Mouse (Mus musculus) left cerebral cortex, adult 2 months (tissue): ENCODE measurements around the gene Ifnar1. TPM values are rescaled to one million over a fixed set of nuclear protein-coding genes. Genes with fewer than 3 reads are reported as not detected.

Experiments
- DNase-seq, 2 experiments: peaks; one replicate each; pipeline ENCODE4 v3.0.0; 2021 to 2022; ENCODE audit warnings: low spot score in 2 of 2, mixed read lengths in 1 of 2; ENCODE audit errors: extremely low spot score in 1 of 2
- H3K27ac ChIP-seq: fragments of 200-600 bp; 2 replicates; pipeline ENCODE4 v1.8.1; 2022
- H3K4me3 ChIP-seq: fragments of 200-600 bp; 2 replicates; pipeline ENCODE4 v1.8.1; 2022
- CTCF ChIP-seq: fragments of 200-600 bp; IDR thresholded peaks from 2 replicates; pipeline ENCODE4 v1.8.1; 2022; ENCODE audit warnings: antibody characterized with exemption, mild to moderate bottlenecking, moderate library complexity
- intact Hi-C: fragments of 180-260 bp; cut with DNase I; formaldehyde crosslinking; loops from one replicate; pipeline ENCODE4 v1.15.1; 2025
- total RNA-seq, 2 experiments: library from RNA; stranded (reverse); gene quantifications; 2 replicates each; pipeline ENCODE4 v1.2.3; 2021

Ifnar1 gene
- total RNA-seq, 2 experiments from 2014 or later = 45.2 TPM

- intact Hi-C loops = no loop called here
- Histone ChIP-seq H3K4me3 (no peak overlapping the region), H3K27ac (no peak overlapping the region)
- peak; percentile 51 to 74 for DNase-seq
- no peak for TF ChIP-seq CTCF
Observed at GRCm38 (mm10) chr16:91534477-91534876, 49.4 kb downstream of the Ifnar1 start.

DNA sequence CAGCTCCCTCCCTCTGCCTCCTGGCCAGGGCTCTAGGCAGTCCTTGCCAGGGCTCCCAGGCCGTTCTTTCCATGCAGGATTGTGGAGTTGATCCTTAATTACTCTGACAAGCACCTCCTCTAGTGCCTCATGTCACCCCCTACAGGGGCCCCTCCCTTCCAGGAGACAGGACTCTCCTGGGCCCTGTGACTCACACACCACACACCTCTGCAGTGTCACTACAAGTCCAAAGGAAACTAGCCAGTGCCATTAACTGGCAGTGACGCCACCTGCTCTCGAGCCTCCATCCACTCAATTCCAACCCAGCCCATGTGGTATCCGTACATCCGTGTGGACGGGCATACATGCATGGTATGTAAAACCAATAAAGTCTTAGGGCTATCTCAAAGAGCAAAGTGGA, 49.9 kb downstream of the Ifnar1 start:
- Histone ChIP-seq H3K4me3 (no peak overlapping the region), H3K27ac (no peak overlapping the region)
- intact Hi-C loops = no loop called here
- TF ChIP-seq CTCF = no peak
- DNase-seq = no peak

DNA sequence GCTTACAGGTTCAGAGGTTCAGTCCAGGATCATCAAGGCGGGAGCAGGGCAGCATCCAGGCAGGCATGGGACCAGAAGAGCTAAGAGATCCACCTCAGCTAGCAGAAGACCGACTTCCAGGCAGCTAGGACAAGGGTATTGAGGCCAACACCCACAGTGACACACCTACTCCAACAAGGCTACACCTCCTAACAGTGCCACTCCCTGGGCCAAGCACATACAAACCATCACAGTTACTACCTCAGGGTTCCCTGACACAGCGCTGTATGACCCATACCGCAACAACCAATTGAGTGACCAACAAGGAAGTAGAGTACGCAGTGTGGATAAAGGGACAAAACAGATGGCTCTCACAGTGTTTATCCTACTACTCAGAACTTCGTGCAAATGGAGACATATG, 51.3 kb downstream of the Ifnar1 start:
- H3K4me3 ChIP-seq = no peak overlapping the region
- TF ChIP-seq CTCF = no peak
- intact Hi-C loops = no loop called here

GRCm38 (mm10) chr16:91537065-91537464, 52.0 kb downstream of the Ifnar1 start:
- Histone ChIP-seq H3K4me3 (no peak overlapping the region), H3K27ac (no peak overlapping the region)
- no peak for DNase-seq
- TF ChIP-seq CTCF = no peak
- intact Hi-C loops = no loop called here

More for the DNA sequence above, 51.3 kb downstream of the Ifnar1 start:
- no peak overlapping the region for H3K27ac ChIP-seq
- DNase-seq = no peak

DNA sequence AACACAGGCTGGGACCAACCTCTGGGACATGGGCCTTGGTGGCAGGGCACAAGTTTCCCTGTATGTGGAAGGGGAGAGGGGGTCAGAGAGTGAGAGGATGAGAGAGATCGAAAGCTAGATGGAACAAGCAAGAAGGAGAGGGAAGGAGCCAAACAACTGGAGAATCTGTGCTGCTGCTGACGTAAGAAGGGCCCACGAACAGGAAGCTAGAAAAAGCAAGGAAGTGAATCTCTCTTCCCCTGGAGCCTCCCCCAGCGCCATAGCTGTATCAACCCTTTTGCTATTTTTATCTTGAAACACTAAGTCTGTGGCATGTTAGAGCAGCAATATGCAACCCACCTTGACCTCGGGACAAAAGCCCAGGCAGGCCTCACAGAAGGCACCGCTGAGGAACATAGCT, 53.0 kb downstream of the Ifnar1 start:
- no peak overlapping the region for H3K27ac ChIP-seq
- no peak for TF ChIP-seq CTCF
- no peak overlapping the region for H3K4me3 ChIP-seq
- intact Hi-C loops = no loop called here
- DNase-seq = no peak

DNA sequence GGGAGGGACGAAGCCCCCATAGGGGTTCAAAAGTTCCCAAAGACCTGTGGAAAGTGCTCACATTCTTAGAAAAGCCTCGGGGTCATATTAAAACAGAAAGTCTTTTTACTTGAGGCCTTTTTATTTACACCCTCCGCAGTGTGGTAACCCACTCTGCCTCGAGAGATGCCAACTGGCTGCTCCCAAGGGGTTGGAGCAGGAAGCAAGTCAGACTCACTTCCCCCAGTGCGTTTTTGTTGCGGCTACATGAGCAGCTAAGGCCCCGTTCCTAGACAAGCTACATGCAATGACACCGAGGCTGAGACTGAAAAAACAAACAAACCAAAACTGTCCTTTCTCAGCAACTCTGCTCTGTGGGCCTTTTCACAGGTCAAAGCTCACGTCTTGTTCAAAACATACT, 53.5 kb downstream of the Ifnar1 start:
- H3K27ac ChIP-seq = no peak overlapping the region

GRCm38 (mm10) chr16:91541573-91542081, 56.6 kb downstream of the Ifnar1 start:
- H3K27ac ChIP-seq = no peak overlapping the region
- 0 out of 2 replicates have a peak overlapping the region, but pooled peaks have one; percentile 14 for H3K4me3 ChIP-seq
- intact Hi-C loops = no loop called here
- no peak for DNase-seq
- TF ChIP-seq CTCF = no peak

More for the DNA sequence above, 53.5 kb downstream of the Ifnar1 start:
- intact Hi-C loops = no loop called here
- no peak for DNase-seq
- no peak for TF ChIP-seq CTCF
- no peak overlapping the region for H3K4me3 ChIP-seq

- Histone ChIP-seq H3K4me3 (no peak overlapping the region), H3K27ac (no peak overlapping the region)
- TF ChIP-seq CTCF = no peak
- intact Hi-C loops = no loop called here
- no peak for DNase-seq
Observed at GRCm38 (mm10) chr16:91543619-91544018, 58.6 kb downstream of the Ifnar1 start.

GRCm38 (mm10) chr16:91545597-91546281, 60.7 kb downstream of the Ifnar1 start:
- no peak for DNase-seq
- Histone ChIP-seq H3K4me3 (no peak overlapping the region), H3K27ac (no peak overlapping the region)
- no peak for TF ChIP-seq CTCF
- intact Hi-C loops = no loop called here

- H3K4me3 ChIP-seq = peak overlapping the region; percentile 96
- DNase-seq = no peak
- TF ChIP-seq CTCF = no peak
- peak overlapping the region; percentile 44 for H3K27ac ChIP-seq
- intact Hi-C loops = no loop called here
Observed at GRCm38 (mm10) chr16:91546391-91546835, 61.4 kb downstream of the Ifnar1 start.

- no peak for TF ChIP-seq CTCF
- peak within 1 kb of the TSS; percentile 94 for H3K27ac ChIP-seq
- intact Hi-C loops = no loop called here
- peak within 1 kb of the TSS; percentile 96 for H3K4me3 ChIP-seq
- DNase-seq = peak; percentile 53 to 54
Observed at GRCm38 (mm10) chr16:91546836-91547741, 62.1 kb downstream of the Ifnar1 start, which contains the start of gene Ifngr2. TSS of gene Ifngr2 (plus strand) at chr16:91547072.

DNA sequence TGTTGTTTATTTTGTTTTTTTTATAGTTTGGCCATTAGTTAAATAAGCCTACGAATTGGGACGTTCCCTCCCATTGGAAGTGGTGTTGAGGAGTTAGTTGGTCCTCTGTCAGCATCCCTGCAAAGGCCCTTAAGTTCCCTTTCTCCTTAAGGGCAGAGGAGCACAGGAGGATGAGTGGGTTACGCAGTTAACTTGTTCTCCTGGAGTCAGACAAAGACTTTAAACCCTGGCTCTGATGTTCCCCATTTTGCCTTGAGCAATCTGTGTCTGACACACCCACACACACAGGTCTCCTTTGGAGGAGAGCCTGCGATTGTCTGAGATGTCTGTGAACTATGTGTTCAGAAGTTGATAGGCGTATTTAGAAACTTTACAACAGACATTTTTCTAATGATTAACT, 62.9 kb downstream of the Ifnar1 start:
- DNase-seq = no peak
- Histone ChIP-seq H3K4me3 (peak overlapping the region; percentile 96), H3K27ac (no peak overlapping the region; the same call in 1 of the 2 replicates)
- intact Hi-C loops = no loop called here
- no peak for TF ChIP-seq CTCF
